Mouse (Mus musculus) adrenal gland, postnatal 36 days (tissue): ENCODE data around the gene Capn15. TPM values are rescaled to one million over a fixed set of nuclear protein-coding genes. Genes with fewer than 3 reads are reported as not detected.

ENCODE experiments used
- DNase-seq, 2 experiments: peaks; one replicate each; pipeline ENCODE4 v3.0.0; 2021; ENCODE audit warnings: mixed read lengths in 1 of 2
- long read RNA-seq, 2 experiments: library from polyadenylated mRNA; stranded (forward); transcript quantifications; one replicate each; pipeline ENCODE4 v2.0.0; 2021; ENCODE audit warnings: borderline sequencing depth in 2 of 2
- total RNA-seq, 2 experiments: library from RNA; stranded (reverse); gene quantifications; 2 replicates each; pipeline ENCODE4 v1.2.3; 2021

Capn15 gene
- 10 to 100 TPM; 16.7 to 23.8 TPM for total RNA-seq
- long read RNA-seq, experiment 1, partial matches to known transcripts = 4 of 9 reads
- long read RNA-seq, experiment 1, other reads (novel, unspliced or antisense) = 5 of 9 reads
- long read RNA-seq, experiment 2, partial matches to known transcripts = 1 of 4 reads
- long read RNA-seq, experiment 2, other reads (novel, unspliced or antisense) = 3 of 4 reads

GRCm38 (mm10) chr17:25985306-25986294, at the start of gene Capn15:
Gene Capn15 (minus strand): TSS chr17:25985796.
- DNase-seq = peak; percentile 95 to 96

- no peak for DNase-seq
These were observed 46.4 kb upstream of the Capn15 start for GRCm38 (mm10) chr17:26032037-26032436.

GRCm38 (mm10) chr17:26031583-26031982, 46.0 kb upstream of the Capn15 start:
- no peak for DNase-seq

- DNase-seq = no peak
These were observed 42.7 kb upstream of the Capn15 start for GRCm38 (mm10) chr17:26028261-26028660.

GRCm38 (mm10) chr17:26024674-26025073, 39.1 kb upstream of the Capn15 start:
- DNase-seq = no peak

GRCm38 (mm10) chr17:26023966-26024365, 38.4 kb upstream of the Capn15 start:
- no peak for DNase-seq

GRCm38 (mm10) chr17:26023181-26023580, 37.6 kb upstream of the Capn15 start:
- no peak for DNase-seq

GRCm38 (mm10) chr17:26021728-26022341, 36.2 kb upstream of the Capn15 start:
- no peak for DNase-seq

- DNase-seq = no peak
These were observed 35.3 kb upstream of the Capn15 start for GRCm38 (mm10) chr17:26020848-26021347.

- DNase-seq = no peak
These were observed 32.8 kb upstream of the Capn15 start for GRCm38 (mm10) chr17:26018388-26018787.

GRCm38 (mm10) chr17:26017949-26018348, 32.4 kb upstream of the Capn15 start:
- no peak for DNase-seq

- DNase-seq = no peak
These were observed 31.4 kb upstream of the Capn15 start for GRCm38 (mm10) chr17:26017021-26017420.

GRCm38 (mm10) chr17:26013711-26014110, 28.1 kb upstream of the Capn15 start:
- no peak for DNase-seq

- peak; percentile 80 to 86 for DNase-seq
These were observed 26.4 kb upstream of the Capn15 start for GRCm38 (mm10) chr17:26011841-26012460.

GRCm38 (mm10) chr17:26009540-26009939, 23.9 kb upstream of the Capn15 start:
- peak; percentile 68 to 76 for DNase-seq

GRCm38 (mm10) chr17:26008787-26009186, 23.2 kb upstream of the Capn15 start:
- DNase-seq = no peak

GRCm38 (mm10) chr17:26008331-26008730, 22.7 kb upstream of the Capn15 start:
- no peak for DNase-seq

- DNase-seq = no peak
These were observed 22.1 kb upstream of the Capn15 start for GRCm38 (mm10) chr17:26007646-26008045.

GRCm38 (mm10) chr17:26005731-26006450, 20.3 kb upstream of the Capn15 start:
- no peak for DNase-seq

- no peak for DNase-seq
These were observed 19.1 kb upstream of the Capn15 start for GRCm38 (mm10) chr17:26004711-26005110.

- no peak for DNase-seq
These were observed 18.3 kb upstream of the Capn15 start for GRCm38 (mm10) chr17:26003864-26004263.
